Mouse (Mus musculus) bone marrow, adult 2 months (tissue): ENCODE results near the gene Ifnk.

Experiments used
- CTCF ChIP-seq: fragments of 200-500 bp; IDR thresholded peaks from 2 replicates; pipeline ENCODE4 v1.5.1; 2011; ENCODE audit warnings: low read length, control low read depth; ENCODE audit not compliant: control insufficient read depth, insufficient read depth
- POLR2A ChIP-seq: fragments of 200-500 bp; IDR thresholded peaks from 2 replicates; pipeline ENCODE4 v1.6.1; 2011; ENCODE audit warnings: low read depth, mild to moderate bottlenecking, control low read depth, low read length, borderline replicate concordance; ENCODE audit not compliant: control insufficient read depth

GRCm38 (mm10) chr4:35167855-35168254 lies 16.0 kb downstream of the Ifnk start:
- TF ChIP-seq POLR2A (no peak), CTCF (no peak)
